Mouse (Mus musculus): ENCODE data around the gene Tmsb10. TPM values are rescaled to one million over a fixed set of nuclear protein-coding genes. Genes with fewer than 3 reads are reported as not detected.

Tmsb10 gene
- polyA plus RNA-seq, 1 experiment from 2014 or later: 2,406 TPM

GRCm38 (mm10) chr6:72954786-72955185, 3.8 kb downstream of the Tmsb10 start:
- 79% methylated on average over 7 of the region's 7 CpGs for WGBS

GRCm38 (mm10) chr6:72952967-72953366, 5.6 kb downstream of the Tmsb10 start:
- no peak overlapping the region for H3K9ac ChIP-seq
- peak overlapping the region; percentile 40; the same call in 1 of the 2 replicates for H3K27ac ChIP-seq
- H3K4me2 ChIP-seq (replicated peaks): no peak overlapping the region
- H3K4me1 ChIP-seq: peaks cover 26% of the 10 kb centered on the region
- ATAC-seq (ENCODE audit: low FRiP score, low read depth): no peak
- H3K4me3 ChIP-seq: no peak overlapping the region
- H3K36me3 ChIP-seq: no peaks in the 10 kb centered on the region
- 53% methylated on average over 2 of the region's 2 CpGs for WGBS
- no peaks in the 10 kb centered on the region for H3K27me3 ChIP-seq
- H3K9me3 ChIP-seq: no peaks in the 10 kb centered on the region

More at GRCm38 (mm10) chr6:72954786-72955185, 3.8 kb downstream of the Tmsb10 start:
- Histone ChIP-seq H3K4me1 (peaks cover 32% of the 10 kb centered on the region), H3K9ac (no peak overlapping the region), H3K36me3 (no peaks in the 10 kb centered on the region), H3K4me2 (replicated peaks) (no peak overlapping the region), H3K9me3 (no peaks in the 10 kb centered on the region), H3K27ac (no peak overlapping the region), H3K27me3 (no peaks in the 10 kb centered on the region), H3K4me3 (no peak overlapping the region)
- ATAC-seq (ENCODE audit: low FRiP score, low read depth): no peak

GRCm38 (mm10) chr6:72952221-72952620, 6.3 kb downstream of the Tmsb10 start:
- Histone ChIP-seq H3K27me3 (no peaks in the 10 kb centered on the region), H3K27ac (peak overlapping the region; percentile 34), H3K4me3 (no peak overlapping the region), H3K36me3 (no peaks in the 10 kb centered on the region), H3K9ac (no peak overlapping the region), H3K4me2 (replicated peaks) (no peak overlapping the region), H3K9me3 (no peaks in the 10 kb centered on the region), H3K4me1 (peaks cover 26% of the 10 kb centered on the region)
- peak; percentile 25; the same call in 1 of the 2 replicates for ATAC-seq (ENCODE audit: low FRiP score, low read depth)
- WGBS: 30% methylated on average over 2 of the region's 2 CpGs

DNA sequence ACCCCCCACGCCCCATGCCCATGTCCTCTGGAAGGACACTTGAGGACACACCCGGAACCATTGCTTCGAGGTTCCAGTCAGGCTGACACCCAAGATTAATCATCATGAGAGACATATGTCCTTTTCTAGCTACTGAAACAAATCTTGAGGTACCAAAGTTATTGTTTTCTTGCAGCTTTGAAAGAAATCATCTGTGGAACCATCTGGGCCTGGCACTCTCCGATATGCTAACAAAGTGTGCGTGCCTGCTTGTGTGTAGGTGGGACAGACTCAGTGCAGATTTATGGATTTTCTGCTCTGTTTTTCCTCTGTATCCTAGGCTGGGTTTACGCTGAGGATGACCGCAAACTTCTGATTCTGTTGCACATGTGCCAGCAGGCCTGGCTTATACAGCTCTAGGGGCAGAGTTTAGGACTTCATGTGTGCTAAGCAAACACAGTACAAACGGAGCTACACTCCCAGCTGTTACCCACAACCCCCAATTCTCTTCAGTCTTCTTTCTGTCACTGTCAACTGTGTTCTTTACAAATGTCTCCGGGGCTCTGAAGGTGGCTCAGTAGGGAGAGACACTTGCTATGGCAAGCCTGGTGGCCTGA, 9.3 kb downstream of the Tmsb10 start:
- Histone ChIP-seq H3K9ac (no peak overlapping the region), H3K36me3 (no peaks in the 10 kb centered on the region), H3K4me3 (no peak overlapping the region), H3K4me2 (replicated peaks) (no peak overlapping the region), H3K27ac (no peak overlapping the region), H3K9me3 (peaks cover 8% of the 10 kb centered on the region; the same call in 1 of the 2 replicates), H3K27me3 (no peaks in the 10 kb centered on the region), H3K4me1 (peaks cover 11% of the 10 kb centered on the region)
- 80% methylated on average over 9 of the region's 9 CpGs for WGBS
- ATAC-seq (ENCODE audit: low FRiP score, low read depth): no peak

- H3K36me3 ChIP-seq: no peaks in the 10 kb centered on the region
- H3K4me2 ChIP-seq (replicated peaks): no peak overlapping the region
- H3K4me1 ChIP-seq: peaks cover 11% of the 10 kb centered on the region
- no peak overlapping the region for H3K27ac ChIP-seq
- H3K27me3 ChIP-seq: no peaks in the 10 kb centered on the region
- no peak overlapping the region for H3K9ac ChIP-seq
- H3K9me3 ChIP-seq: peaks cover 8% of the 10 kb centered on the region; the same call in 1 of the 2 replicates
- no peak overlapping the region for H3K4me3 ChIP-seq
- ATAC-seq (ENCODE audit: low FRiP score, low read depth): no peak
- 91% methylated on average over 3 of the region's 3 CpGs for WGBS
Measured at GRCm38 (mm10) chr6:72948392-72948791, 10.2 kb downstream of the Tmsb10 start.

DNA sequence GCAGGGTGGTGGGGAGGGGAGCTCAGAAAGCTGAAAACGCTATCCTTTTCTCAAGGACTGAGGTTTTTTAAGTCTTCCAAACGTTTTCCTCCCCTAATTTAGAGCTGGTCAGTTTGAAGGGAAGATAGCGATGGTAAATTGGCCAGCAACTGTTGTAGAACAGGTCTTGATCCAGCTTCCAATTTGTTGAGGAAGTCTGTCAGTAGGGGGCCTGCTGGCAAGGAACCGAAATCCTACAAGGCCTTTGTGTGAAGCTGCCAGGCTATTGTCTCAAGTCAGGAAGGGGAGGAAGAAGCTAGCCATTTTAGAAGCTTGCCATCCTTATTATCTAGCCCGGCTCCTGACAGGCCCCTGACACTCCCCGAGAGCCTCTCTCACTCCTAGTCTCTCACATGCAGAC, 10.6 kb downstream of the Tmsb10 start:
- no peak overlapping the region for H3K9ac ChIP-seq
- no peak overlapping the region for H3K4me2 ChIP-seq (replicated peaks)
- H3K4me1 ChIP-seq: peaks cover 9% of the 10 kb centered on the region
- H3K9me3 ChIP-seq: peaks cover 8% of the 10 kb centered on the region; the same call in 1 of the 2 replicates
- ATAC-seq (ENCODE audit: low FRiP score, low read depth): no peak
- H3K36me3 ChIP-seq: no peaks in the 10 kb centered on the region
- WGBS: 63% methylated on average over 6 of the region's 6 CpGs
- no peak overlapping the region for H3K4me3 ChIP-seq
- no peak overlapping the region for H3K27ac ChIP-seq
- no peaks in the 10 kb centered on the region for H3K27me3 ChIP-seq

GRCm38 (mm10) chr6:72940493-72940892, 18.1 kb downstream of the Tmsb10 start:
- H3K4me2 ChIP-seq (replicated peaks): no peak overlapping the region
- H3K4me1 ChIP-seq: no peaks in the 10 kb centered on the region
- no peaks in the 10 kb centered on the region for H3K36me3 ChIP-seq
- 7% methylated on average over 3 of the region's 3 CpGs for WGBS
- no peak overlapping the region for H3K9ac ChIP-seq
- ATAC-seq (ENCODE audit: low FRiP score, low read depth): peak; percentile 64; the same call in 1 of the 2 replicates
- H3K4me3 ChIP-seq: no peak overlapping the region
- H3K9me3 ChIP-seq: no peaks in the 10 kb centered on the region
- H3K27me3 ChIP-seq: no peaks in the 10 kb centered on the region
- no peak overlapping the region for H3K27ac ChIP-seq

GRCm38 (mm10) chr6:72937859-72938258, 20.7 kb downstream of the Tmsb10 start:
- ATAC-seq (ENCODE audit: low FRiP score, low read depth): no peak
- Histone ChIP-seq H3K27ac (no peak overlapping the region), H3K4me3 (no peak overlapping the region), H3K4me2 (replicated peaks) (no peak overlapping the region), H3K4me1 (no peaks in the 10 kb centered on the region), H3K9me3 (no peaks in the 10 kb centered on the region), H3K36me3 (no peaks in the 10 kb centered on the region), H3K9ac (no peak overlapping the region), H3K27me3 (no peaks in the 10 kb centered on the region)
- WGBS: 54% methylated on average over 5 of the region's 5 CpGs

- WGBS: 81% methylated on average over 3 of the region's 3 CpGs
- Histone ChIP-seq H3K4me2 (replicated peaks) (no peak overlapping the region), H3K4me3 (no peak overlapping the region), H3K27me3 (no peaks in the 10 kb centered on the region), H3K9me3 (no peaks in the 10 kb centered on the region), H3K9ac (no peak overlapping the region), H3K27ac (no peak overlapping the region), H3K4me1 (no peaks in the 10 kb centered on the region), H3K36me3 (no peaks in the 10 kb centered on the region)
- ATAC-seq (ENCODE audit: low FRiP score, low read depth): no peak
Measured at GRCm38 (mm10) chr6:72937430-72937829, 21.1 kb downstream of the Tmsb10 start.

GRCm38 (mm10) chr6:72932955-72933354, 25.6 kb downstream of the Tmsb10 start:
- H3K27ac ChIP-seq: no peak overlapping the region
- ATAC-seq (ENCODE audit: low FRiP score, low read depth): no peak

GRCm38 (mm10) chr6:72931533-72931932, 27.0 kb downstream of the Tmsb10 start:
- Histone ChIP-seq H3K36me3 (no peaks in the 10 kb centered on the region), H3K9ac (no peak overlapping the region), H3K27ac (no peak overlapping the region), H3K4me3 (no peak overlapping the region), H3K9me3 (no peaks in the 10 kb centered on the region), H3K27me3 (no peaks in the 10 kb centered on the region), H3K4me2 (replicated peaks) (no peak overlapping the region), H3K4me1 (peaks cover 8% of the 10 kb centered on the region)
- WGBS: 85% methylated on average over 3 of the region's 3 CpGs
- no peak for ATAC-seq (ENCODE audit: low FRiP score, low read depth)

More at GRCm38 (mm10) chr6:72932955-72933354, 25.6 kb downstream of the Tmsb10 start:
- Histone ChIP-seq H3K9ac (no peak overlapping the region), H3K36me3 (no peaks in the 10 kb centered on the region), H3K9me3 (no peaks in the 10 kb centered on the region), H3K4me1 (no peaks in the 10 kb centered on the region), H3K4me2 (replicated peaks) (no peak overlapping the region), H3K4me3 (no peak overlapping the region), H3K27me3 (no peaks in the 10 kb centered on the region)
- WGBS: 85% methylated on average over 1 of the region's 1 CpGs

- Histone ChIP-seq H3K4me1 (peaks cover 9% of the 10 kb centered on the region), H3K27me3 (no peaks in the 10 kb centered on the region), H3K4me3 (no peak overlapping the region), H3K9ac (no peak overlapping the region), H3K4me2 (replicated peaks) (no peak overlapping the region), H3K9me3 (no peaks in the 10 kb centered on the region), H3K27ac (no peak overlapping the region), H3K36me3 (no peaks in the 10 kb centered on the region)
- ATAC-seq (ENCODE audit: low FRiP score, low read depth): no peak
- WGBS: 81% methylated on average over 4 of the region's 4 CpGs
Measured at GRCm38 (mm10) chr6:72929795-72930398, 28.7 kb downstream of the Tmsb10 start.
